Mouse (Mus musculus) kidney, adult 2 months (tissue): Measurements from ENCODE around the gene Nprl2.

Experiments
- CTCF ChIP-seq: fragments of 200-500 bp; conservative IDR thresholded peaks from 2 replicates; pipeline ENCODE4 v1.5.1; 2011; ENCODE audit warnings: low read depth, mild to moderate bottlenecking, control low read depth, low read length, moderate library complexity, mixed read lengths; ENCODE audit not compliant: insufficient read depth, insufficient read length
- POLR2A ChIP-seq: fragments of 200-500 bp; IDR thresholded peaks from one replicate; pipeline ENCODE4 v1.6.1; 2011; ENCODE audit warnings: low read depth, low read length, control low read depth

DNA sequence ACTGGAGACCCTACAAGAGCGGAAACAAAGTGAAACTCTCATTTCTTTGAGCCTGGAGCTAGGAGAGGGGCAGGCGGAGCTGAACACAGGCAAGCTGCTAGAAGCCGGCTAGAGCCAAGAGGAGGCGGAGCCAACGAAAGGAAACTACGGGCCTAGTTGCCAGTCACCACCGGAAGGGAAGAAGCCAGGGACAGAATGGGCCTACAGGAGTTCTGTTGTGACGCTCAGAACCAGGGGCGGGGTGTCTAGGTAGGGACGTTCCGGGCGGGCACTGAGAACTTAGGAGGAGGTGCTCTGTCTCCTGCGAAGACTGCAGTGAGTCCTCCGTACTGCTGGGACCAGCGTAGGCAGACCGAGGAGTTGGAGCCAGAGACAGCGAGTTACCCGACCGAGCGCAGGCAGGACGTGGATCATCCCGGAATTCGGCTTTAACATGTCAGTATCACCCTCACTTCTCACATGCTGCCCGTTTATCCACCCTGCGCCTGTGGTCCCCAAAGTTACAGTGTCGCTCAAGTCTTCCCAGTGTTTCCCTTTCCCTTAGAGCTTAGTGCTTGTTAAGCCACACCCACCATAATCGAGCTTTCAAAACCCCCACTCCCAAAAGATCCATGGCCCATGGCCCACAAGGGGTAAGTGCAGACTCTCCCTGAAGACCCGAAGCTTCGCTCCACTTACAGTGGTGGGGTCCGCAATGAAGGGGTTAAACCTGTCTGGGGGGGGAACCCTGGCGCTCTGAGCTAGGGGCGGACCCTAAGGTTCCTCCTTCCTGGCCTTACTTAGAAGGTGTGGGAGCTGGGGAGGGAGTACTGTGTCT, 38.7 kb downstream of the Nprl2 start, which contains the start of gene Hyal3:
- no peak for TF ChIP-seq CTCF
- TF ChIP-seq POLR2A: peak; percentile 89
